Mouse (Mus musculus) cortical plate, adult 2 months (tissue): ENCODE measurements at regions not wholly inside any gene's neighbourhood (a gene's known extent, or its start where the extent isn't known, plus 50 kb on each side); places are given as distances from the start of the nearest gene placed in this dataset.

Experiments used
- CTCF ChIP-seq: fragments of 200-500 bp; IDR thresholded peaks from 2 replicates; pipeline ENCODE4 v1.5.1; 2011; ENCODE audit warnings: mild to moderate bottlenecking, control low read depth, low read length; ENCODE audit not compliant: insufficient read depth; ENCODE audit errors: extremely low read depth
- POLR2A ChIP-seq: fragments of 200-500 bp; IDR thresholded peaks from 2 replicates; pipeline ENCODE4 v1.6.1; 2011; ENCODE audit warnings: mild to moderate bottlenecking, low read length, control low read depth; ENCODE audit not compliant: insufficient read depth; ENCODE audit errors: extremely low read depth

GRCm38 (mm10) chr4:95319036-95319435 lies 238.3 kb upstream of the Fggy start:
- no peak for TF ChIP-seq POLR2A
- no peak for TF ChIP-seq CTCF
